Mouse (Mus musculus) brain, embryonic 14.5 days (tissue): ENCODE results near the gene Hp.

ENCODE experiments used
- CTCF ChIP-seq: fragments of 200-500 bp; IDR thresholded peaks from 2 replicates; pipeline ENCODE4 v1.5.1; 2012; ENCODE audit warnings: inconsistent platforms, mild to moderate bottlenecking, moderate library complexity, borderline replicate concordance; ENCODE audit not compliant: insufficient read depth, insufficient read length; ENCODE audit errors: extremely low read depth
- POLR2A ChIP-seq: fragments of 200-500 bp; IDR thresholded peaks from 2 replicates; pipeline ENCODE4 v1.6.1; 2012; ENCODE audit warnings: mild to moderate bottlenecking, inconsistent platforms, borderline replicate concordance; ENCODE audit not compliant: poor library complexity, insufficient read depth, insufficient read length, severe bottlenecking; ENCODE audit errors: extremely low read depth

DNA sequence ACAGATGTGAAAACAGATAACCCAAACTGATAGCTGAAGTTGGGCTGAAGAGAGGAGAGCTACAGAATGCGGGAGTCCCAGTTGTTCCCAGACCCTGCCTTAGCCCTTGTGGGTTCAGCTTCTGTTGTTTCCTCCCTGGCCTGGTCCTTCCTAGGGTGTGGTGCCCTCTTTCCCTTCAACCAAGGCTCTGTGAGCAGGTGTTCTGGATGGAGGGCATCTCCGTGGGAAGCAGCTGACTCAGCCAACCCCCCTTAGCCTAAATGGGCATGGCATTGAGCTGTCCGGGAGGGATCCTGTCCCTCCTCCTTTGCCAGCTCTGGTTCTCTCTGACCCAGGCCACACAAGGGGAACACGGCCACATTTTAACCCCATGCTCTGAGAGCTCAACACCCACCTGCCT lies 2.7 kb downstream of the Hp start:
- TF ChIP-seq POLR2A: no peak
- no peak for TF ChIP-seq CTCF
